Mouse (Mus musculus) retina, adult 2 months (tissue): ENCODE measurements around the gene Klhdc8b.

Experiments used
- DNase-seq: peaks from one replicate; pipeline ENCODE4 v3.0.0-alpha.2; 2012; ENCODE audit warnings: low read depth, low spot score

Gene Klhdc8b

DNA sequence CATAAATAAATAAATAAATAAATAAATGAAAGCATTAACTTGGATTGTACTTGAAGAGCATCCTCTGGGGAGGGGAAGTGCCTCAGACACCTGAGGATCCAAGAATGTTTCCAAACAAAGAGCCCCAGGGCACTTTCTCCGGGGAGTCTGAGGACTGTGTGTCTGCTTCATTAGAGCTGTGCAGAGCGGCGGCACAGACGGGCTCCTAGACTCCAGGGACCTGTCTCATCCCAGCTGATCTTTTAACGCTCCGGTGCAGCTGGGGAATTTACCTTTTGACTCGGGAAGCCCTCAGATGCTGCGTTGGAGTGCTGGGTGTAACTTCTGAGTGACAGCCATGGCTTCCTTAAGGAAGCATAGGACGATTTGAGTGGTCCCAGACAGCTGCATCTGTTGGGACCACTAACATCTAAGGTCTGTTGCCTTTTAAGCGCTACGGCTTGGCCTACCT lies at the start of gene Klhdc8b:
TSS of gene Klhdc8b (minus strand) at position 401 of the 451 bp plus-strand sequence.
- no peak for DNase-seq

DNA sequence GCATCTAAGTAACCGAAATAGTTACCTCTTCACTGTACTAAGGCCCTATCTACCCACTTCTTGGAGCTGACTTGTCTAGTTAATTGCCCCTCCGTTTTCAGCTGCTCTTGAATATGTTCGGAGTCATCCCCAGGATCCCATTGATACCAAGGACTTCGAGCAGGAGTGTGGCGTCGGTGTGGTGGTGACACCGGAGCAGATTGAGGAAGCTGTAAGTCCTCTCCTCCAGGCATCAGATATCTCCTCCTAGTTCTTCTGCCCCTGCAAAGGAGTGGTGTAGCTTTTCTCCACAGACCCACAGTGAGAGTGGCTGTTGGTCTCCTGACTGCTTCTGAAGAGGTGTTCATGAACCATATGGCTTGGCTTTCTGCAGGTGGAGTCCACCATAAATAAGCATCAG lies 47.4 kb upstream of the Klhdc8b start:
- no peak for DNase-seq

GRCm38 (mm10) chr9:108507619-108508434 lies 46.4 kb upstream of the Klhdc8b start, which contains the start of gene Qars:
Gene Qars, plus strand, starts transcription at chr9:108507706.
- DNase-seq = peak; percentile 80

GRCm38 (mm10) chr9:108506901-108507300 lies 45.5 kb upstream of the Klhdc8b start:
- DNase-seq = no peak

- DNase-seq = no peak
These were observed 38.6 kb upstream of the Klhdc8b start for GRCm38 (mm10) chr9:108499943-108500342.

- DNase-seq = no peak
These were observed 37.9 kb upstream of the Klhdc8b start for GRCm38 (mm10) chr9:108499231-108499630.

DNA sequence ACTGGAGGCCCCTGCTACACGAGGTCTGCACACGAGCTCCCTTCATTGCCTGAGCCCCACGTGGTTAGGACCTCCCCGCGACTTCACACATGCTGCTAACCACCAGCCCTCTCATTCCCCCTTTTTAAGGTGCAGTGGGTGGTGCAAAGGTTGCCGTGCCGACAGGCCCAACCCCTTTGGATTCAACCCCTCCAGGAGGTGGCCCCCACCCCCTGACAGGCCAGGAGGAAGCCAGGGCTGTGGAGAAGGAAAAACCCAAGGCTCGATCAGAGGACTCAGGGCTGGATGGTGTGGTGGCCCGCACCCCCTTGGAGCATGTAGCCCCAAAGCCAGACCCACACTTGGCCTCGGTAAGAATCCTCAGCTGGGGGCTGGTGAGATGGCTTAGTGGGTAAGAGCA lies 33.5 kb upstream of the Klhdc8b start:
- no peak for DNase-seq

DNA sequence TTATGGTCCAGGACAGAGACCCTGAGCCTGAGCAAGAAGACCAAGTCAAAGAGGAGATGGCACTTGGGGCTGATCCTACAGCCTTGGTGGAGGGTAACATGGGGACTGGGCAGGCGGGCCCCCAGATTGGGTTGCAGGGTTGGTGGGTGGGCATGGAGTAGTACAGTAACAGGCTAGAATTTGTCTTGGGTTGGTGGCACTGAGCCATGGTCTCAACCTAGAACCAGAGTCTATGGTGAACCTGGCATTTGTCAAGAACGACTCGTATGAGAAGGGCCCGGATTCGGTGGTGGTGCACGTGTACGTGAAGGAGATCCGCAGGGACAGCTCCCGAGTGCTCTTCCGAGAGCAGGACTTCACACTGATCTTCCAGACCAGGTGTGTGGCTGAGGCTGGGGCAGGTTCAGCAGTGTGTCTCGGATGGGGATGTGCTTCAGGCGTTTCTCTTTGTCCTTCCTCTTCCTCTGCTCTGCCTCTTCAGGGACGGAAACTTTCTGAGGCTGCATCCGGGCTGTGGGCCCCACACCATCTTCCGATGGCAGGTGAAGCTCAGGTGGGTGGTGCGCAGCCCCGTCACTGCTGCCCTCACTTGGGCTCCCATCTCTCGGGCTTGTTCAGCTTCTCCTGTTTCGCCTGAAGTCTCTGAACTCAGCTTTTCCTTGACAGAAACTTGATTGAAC lies 32.9 kb upstream of the Klhdc8b start:
- DNase-seq = no peak

DNA sequence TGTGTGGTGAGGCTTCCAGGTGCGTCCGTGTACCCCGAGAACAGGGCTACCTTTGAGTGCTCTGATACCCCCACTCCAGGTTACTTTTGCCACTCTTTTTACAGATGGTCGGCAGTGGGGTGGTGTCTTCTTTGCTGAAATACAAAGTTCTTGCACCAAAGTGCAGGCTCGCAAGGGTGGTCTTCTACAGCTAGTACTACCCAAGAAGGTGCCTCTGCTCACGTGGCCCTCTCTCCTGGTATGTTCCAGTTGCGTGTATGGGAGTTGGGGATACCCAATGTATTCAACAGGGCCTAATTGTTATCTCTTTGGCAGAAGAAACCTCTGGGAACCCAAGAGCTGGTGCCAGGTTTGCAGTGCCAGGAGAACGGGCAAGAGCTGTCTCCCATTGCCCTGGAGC lies 31.9 kb upstream of the Klhdc8b start:
- DNase-seq = no peak

- DNase-seq = no peak
These were observed 30.8 kb upstream of the Klhdc8b start for GRCm38 (mm10) chr9:108492043-108492750.

DNA sequence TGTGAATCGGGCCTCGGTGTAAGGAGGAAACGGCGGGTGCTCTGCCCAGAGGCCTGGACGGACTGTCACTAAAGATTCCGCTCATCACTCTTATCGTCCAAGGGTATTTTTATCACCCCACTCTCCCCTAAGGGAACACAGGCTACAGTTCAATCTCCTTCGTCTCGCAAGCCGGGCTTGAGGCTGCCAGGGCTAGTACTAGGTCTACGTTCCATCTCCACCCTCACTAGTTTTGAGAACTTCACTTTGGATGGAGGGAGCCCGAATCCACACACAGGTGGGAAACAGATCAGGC lies 29.9 kb upstream of the Klhdc8b start:
- DNase-seq = no peak

- DNase-seq = peak; percentile 94
These were observed 29.3 kb upstream of the Klhdc8b start, which contains the start of gene Usp19 for GRCm38 (mm10) chr9:108490559-108491285. Gene Usp19, plus strand, starts transcription at chr9:108490602.

DNA sequence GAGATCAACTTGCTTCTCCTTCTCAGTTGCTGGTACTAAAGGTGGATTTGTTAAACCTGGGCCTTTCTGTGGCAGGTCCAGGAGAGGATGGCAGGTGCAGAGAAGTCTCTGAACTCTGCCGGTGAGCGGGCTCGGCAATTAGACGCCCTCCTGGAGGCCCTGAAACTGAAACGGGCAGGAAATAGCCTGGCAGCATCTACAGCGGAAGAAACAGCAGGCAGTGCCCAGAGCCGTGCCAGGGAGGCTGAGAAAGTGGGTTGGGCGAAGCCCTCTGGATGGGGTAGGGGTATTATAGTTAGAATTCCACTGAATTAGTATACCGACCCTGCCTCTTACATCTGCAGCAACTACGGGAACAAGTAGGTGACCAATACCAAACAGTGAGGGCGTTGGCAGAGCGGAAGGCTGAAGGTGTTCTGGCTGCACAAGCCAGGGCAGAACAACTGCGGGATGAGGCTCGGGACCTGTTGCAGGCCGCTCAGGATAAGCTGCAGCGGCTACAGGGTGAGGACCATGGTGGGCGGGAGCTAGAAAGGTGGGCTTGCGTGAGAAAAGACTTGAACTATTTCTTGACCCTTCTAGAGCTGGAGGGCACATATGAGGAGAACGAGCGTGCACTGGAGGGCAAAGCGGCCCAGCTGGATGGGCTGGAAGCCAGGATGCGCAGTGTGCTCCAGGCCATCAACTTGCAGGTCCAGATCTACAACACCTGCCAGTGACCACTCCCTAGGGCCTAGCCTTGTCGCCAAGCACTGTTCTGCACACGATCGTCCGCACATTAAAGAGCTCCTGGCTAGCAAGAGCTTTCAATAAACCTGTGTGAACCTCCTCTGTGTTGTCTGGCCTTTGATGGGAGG lies 28.5 kb upstream of the Klhdc8b start:
- no peak for DNase-seq

DNA sequence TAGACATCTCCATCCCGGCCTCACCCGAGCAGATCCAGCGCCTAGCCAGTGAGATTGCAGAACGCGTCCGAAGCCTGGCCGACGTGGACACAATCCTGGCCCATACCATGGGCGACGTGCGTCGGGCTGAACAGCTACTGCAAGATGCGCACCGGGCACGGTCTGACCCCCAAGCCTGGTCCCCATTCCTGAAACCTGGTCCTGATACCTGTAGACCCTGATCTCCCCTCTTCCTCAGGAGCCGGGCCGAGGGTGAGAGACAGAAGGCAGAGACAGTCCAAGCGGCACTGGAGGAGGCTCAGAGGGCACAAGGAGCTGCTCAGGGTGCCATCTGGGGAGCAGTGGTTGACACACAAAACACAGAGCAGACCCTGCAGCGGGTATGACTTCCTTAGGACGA lies 27.8 kb upstream of the Klhdc8b start:
- no peak for DNase-seq

- DNase-seq = no peak
These were observed 27.0 kb upstream of the Klhdc8b start for GRCm38 (mm10) chr9:108488403-108488802.

GRCm38 (mm10) chr9:108486973-108487530 lies 25.7 kb upstream of the Klhdc8b start:
- no peak for DNase-seq

GRCm38 (mm10) chr9:108485301-108485875 lies 24.0 kb upstream of the Klhdc8b start:
- DNase-seq = no peak

DNA sequence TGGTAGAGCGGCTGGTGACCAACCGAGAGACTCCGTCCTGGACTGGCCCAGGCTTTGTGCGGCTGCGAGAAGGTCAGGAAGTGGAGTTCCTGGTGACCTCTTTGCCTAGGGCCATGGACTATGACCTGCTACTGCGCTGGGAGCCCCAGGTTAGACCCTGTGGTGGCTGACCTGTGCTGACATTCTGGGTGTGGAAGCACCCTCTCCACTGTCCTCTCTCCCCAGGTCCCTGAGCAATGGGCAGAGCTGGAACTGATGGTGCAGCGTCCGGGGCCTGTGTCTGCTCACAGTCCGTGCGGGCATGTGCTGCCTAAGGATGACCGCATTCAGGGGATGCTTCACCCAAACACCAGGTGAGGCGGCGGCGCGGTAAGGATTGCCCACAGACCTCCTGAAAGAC lies 22.6 kb upstream of the Klhdc8b start:
- DNase-seq = no peak

DNA sequence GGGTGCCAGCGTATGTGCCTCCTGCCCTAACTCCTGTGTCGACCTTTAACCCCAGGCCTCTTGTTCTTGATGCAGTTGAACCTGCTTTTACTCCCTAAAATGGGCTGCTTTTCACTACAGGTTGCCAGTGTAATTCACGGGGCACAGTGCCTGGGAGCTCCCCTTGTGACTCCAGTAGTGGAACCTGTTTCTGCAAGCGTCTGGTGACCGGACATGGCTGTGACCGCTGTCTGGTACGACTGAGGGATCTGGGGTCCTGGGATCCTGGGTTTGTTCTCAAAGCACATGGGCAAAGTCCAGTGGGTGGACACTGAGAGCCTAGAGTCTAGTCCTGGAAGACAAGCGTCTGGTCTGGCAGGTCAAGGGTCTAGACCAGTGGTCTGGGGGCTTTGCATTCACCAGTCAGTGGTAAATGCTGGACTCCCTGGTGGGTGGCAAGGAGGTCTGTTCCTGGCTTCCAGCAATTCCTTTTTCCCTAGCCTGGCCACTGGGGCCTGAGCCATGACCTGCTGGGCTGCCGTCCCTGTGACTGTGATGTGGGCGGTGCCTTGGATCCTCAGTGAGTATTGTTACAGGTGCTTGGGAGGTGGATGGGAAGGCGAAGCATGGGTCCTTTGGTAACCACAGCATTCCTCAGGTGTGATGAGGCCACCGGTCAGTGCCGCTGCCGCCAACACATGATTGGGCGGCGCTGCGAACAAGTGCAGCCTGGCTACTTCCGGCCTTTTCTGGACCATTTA lies 21.8 kb upstream of the Klhdc8b start:
- DNase-seq = no peak
